Mouse (Mus musculus) fat pad, adult 2 months (tissue): ENCODE measurements at regions not wholly inside any gene's neighbourhood (a gene's known extent, or its start where the extent isn't known, plus 50 kb on each side); places are given as distances from the start of the nearest gene placed in this dataset.
A peak's percentile ranks its signal among the peaks of the same experiment; 100 is the strongest.

Experiments used
- DNase-seq: peaks from one replicate; pipeline ENCODE4 v3.0.0-alpha.2; 2011; ENCODE audit warnings: low read depth, low spot score; ENCODE audit errors: extremely low read depth

DNA sequence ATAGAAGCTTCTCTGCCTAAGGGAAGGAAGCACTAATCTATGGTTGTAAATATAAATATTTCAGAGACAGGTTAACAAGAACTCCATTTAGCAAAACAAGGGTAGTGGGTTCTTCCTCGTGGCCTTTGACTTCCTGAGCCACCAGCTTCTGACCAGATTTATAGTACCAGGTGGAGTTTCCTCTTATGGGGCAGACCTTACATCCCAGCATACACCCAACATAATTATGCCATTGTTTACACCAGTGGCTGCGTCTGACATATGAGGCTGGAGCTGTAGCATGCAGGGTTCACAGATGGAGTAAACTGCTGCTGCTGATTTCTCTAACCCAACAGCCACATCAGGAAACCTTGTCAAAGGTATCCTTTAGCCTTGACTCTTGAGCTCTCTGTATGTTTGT is 75.5 kb downstream of the Trib2 start:
- no peak for DNase-seq

DNA sequence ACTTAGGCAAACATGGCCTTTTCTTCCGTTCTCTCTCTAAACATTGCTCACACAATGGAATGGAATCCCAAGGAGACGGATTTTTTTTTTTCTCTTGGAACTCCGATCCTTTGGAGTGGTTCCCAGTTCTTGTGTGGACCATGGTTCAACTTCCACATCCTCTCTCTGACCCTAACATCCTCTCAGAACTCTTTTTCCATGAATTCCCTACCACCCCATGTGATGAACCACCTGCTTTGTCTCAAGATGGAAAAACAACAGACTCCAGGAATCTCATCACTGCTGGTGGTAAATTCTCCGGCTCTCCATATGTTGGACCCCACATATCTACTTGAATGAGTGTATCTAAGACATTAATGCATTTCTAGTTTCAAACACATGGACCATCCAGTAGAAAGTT is 77.7 kb downstream of the Trib2 start:
- DNase-seq = no peak

DNA sequence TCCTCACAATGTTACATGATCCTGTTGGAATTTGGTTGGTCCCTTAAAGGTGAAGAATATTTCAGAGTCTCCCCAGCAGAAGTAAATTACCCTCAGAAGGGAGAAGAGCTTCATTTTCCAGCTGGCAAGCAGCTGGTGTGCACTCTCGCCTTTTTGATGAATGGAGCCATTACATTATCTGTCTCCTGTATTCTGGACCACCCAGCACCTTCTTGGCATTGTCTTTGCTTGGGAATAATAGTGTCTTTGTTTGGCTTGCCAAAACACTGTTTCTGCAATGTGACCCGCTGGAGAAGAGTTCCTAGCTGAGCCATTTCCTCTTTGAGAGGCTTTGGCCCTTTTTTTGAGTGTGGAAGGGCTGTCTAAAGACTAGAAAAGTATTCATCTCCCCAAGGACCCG is 85.5 kb downstream of the Trib2 start:
- no peak for DNase-seq

DNA sequence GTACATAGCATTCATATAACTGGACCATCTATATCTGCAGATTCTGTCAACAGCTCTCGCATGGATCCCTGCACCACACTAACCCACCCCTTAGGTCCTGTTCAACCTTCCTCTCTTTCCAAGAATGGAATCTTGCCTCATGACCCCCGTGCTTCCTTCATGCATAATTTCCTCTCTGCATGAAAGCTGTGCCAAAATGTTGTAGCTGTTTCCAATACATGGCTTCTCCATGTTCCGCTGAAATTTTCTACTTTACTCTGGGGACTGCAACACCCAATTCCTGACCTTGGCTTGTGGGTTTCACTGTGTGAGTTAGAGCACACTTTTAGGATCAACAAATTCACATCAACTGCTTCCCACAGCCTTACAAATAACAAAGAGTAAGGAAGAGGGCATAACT is 87.0 kb downstream of the Trib2 start:
- no peak for DNase-seq

DNA sequence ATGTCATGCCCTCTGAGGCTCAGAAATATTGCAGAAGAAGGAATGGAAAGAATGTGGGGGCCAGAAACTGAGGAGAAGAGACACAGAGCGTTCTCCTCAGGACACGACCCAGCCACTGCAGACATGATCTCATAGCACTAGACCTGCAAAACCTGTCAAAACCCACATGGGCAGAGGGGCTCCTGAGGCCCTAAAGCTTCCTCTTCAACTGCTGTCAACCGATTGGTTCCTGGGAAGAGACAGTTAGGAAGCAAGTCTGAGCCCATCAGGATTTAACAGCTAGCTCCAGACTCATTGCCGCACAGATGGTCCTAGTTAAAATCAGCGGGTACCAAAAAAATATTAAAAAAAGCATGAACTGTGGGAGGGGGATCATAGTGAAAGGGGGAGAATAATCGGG is 93.2 kb downstream of the Trib2 start:
- no peak for DNase-seq

DNA sequence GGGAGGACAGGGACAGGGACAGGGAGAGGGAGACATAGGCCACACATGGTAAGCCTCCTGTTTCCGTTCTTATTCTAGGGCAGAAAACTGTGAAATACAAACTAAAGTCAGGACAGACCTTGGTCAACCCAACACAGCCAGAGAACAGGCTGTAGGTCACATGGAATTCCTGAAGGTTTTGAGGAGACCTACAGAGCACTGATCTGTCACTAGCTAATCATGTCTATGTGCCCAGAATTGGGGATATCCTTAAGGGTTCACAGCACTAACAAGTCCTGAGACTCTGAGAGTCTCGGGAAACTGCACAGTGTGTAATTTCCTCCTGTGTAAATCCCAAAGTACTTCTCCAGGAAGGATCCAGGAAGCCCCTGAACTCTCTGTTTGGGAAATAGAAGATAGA is 94.6 kb downstream of the Trib2 start:
- no peak for DNase-seq

DNA sequence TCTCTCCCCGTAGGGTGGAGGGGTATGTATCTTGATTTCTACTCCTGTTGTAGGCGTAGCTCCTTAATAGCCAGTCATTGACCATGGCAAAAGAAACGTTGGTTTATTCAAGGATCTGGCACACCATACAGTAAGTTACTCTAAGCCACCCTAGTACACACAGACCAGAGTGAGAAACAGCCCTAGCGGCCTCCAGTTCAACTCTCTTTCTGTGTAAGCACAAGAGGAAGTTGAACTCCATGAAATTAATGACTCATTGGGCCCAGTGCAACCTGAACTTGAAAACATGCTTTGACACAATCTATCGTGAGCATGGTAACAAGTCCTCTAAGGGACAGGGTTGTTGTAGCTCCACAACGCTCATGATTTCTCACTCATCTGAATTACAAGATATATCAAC is 96.6 kb downstream of the Trib2 start:
- DNase-seq = no peak

DNA sequence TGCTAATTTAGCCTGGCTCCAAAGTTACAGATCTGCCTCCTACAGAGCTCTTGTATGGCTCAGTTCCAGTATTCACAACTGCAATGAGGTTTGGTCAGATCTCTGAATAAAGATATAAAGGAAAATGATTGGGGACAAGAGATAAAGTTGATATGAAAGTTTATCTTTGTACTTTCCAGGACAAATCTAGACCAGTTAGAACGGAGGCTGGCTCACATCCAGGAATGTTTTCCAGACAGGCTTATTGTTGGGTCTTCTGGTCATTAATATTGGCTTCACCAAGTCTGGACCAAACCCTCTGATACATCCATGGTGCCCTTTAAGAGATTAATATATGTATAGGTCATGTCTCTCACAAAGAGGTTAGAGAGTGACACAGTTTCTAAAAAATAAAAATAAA is 97.9 kb downstream of the Trib2 start:
- no peak for DNase-seq

DNA sequence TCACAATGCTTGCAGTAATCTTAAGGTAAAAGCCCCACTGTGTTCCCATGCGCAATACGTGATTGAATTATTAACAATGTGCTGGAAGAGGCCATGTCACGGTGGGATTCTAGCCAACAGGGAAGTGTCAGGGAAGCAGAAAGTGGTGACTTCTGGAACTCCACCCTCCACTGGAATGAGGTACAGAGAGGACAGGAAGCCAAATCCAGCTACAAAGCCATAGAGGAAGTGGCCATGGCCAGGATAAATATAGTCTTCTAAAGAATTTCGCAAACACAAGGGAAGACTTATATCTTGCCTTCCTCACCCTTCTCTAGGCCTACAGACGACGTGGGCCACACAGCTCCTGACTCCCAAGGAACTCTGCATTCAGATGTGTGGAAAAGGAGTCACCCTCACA is 98.7 kb downstream of the Trib2 start:
- no peak for DNase-seq

DNA sequence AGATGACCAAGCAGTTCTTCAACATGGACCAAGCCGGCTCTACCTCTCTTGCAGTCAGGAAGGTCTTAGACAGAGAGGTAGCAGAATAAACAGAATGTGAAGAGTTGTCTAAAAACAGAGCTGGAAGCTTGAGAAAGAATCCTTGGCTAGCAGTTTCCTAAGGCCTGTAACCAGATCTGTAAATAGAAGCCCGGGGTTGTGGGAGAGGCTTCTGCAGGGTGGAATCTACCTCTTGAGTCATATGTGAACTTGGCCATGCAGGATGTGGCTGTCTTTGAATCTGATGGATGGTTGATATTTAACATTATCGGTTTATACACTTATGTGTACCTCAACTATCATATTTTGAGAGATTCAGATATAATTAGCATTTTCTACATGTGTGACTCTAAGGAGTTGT is 99.4 kb downstream of the Trib2 start:
- DNase-seq = no peak

DNA sequence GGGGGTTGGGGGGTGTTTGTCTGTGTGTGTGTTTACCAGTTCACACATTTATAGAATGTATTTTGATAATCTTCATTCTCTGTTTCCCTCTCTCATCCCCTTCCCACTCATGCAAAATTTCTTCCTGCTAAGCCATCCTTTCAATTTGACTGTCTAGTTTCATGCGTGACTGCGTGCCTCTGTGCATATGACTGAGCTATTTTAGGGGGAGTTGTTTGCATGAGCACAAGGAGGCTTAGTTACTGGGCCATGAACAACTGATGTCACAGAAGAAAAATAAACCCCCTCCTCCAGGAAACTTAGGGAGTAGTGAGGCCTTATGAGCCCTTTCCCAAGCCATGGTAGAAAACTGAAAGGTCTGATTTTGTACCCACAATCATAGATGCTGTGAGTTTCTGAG is 103.1 kb downstream of the Trib2 start:
- no peak for DNase-seq

DNA sequence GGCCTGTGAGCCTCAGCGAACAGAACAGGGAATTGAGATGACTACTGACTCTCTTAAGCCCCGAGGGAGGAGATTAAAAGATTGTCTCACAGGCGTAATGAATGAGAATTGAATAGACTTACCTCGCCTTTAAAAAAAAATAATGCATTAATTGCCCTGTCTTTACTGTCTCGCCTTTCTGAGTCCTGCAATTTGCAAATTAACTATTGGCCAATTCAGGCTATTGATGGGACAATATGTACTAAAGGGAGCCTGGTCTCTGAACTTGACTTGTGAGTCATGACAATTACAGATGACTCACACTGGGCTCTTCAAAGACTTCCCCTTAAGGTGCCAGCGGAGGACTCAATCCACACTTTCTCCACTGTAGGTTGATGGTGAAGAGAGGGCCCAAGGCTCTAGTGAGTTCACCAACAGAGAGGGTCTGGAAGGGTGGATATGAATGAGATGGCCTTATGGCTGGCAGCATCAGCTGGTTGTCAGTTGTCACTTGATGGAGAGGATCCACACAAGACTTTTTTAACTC is 109.1 kb downstream of the Trib2 start:
- peak; percentile 19 for DNase-seq

DNA sequence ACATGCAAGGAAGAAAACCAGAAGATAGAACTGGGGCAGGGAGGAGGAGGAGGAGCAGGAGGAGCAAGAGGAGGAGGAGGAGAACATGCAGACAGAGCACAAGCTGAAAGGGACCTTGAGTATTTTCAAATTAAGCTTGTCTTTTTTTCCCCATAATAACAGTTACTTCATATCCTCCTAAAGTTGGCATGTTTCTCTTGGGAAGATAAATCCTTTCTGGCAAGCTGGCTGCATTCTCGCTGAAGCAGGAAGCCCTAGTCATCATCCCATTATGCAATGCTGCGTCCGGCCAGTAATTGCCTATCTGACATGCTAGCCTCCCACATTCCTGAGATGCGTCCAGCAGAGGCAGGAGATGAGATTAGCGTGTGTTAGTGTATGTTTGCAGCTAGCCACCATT is 112.3 kb downstream of the Trib2 start:
- peak; percentile 88 for DNase-seq

DNA sequence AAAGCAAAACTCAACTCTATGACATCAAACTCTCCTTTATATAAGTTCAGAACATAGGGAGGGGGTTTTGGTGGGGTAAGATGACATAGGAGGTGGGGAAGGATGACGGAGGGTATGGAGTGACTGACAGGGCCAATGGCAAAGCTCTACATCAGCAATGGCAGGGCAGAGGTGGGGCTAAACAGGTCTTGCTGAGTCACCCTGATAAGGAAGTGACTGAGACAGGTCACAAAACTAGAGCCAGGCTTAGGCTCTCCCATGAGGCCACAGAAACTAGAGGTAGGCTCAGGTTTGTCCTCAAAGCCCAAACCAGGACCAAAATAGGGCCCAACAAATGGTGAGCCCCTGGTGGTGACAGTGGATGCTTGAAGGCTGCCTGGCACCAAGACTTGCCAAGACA is 114.6 kb downstream of the Trib2 start:
- DNase-seq = no peak

DNA sequence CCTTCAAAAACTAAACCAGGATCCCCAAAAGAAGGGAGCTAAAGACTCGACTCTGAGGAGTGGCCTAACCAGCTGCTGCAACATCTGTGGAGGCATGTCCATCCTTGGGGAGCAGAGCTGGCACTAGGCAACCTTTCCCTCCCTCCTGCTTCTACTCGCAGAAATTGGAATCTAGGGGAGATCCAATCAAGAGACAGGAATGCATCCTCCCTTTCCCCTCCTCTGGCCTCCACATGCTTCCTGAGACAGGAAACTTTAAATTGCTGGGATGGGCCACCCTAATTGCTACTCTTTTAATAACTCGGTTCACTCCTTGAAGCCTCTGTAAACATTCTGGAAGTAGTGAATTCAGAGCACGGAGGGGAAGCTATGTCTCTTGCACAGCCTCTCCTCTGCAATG is 117.9 kb downstream of the Trib2 start:
- no peak for DNase-seq

DNA sequence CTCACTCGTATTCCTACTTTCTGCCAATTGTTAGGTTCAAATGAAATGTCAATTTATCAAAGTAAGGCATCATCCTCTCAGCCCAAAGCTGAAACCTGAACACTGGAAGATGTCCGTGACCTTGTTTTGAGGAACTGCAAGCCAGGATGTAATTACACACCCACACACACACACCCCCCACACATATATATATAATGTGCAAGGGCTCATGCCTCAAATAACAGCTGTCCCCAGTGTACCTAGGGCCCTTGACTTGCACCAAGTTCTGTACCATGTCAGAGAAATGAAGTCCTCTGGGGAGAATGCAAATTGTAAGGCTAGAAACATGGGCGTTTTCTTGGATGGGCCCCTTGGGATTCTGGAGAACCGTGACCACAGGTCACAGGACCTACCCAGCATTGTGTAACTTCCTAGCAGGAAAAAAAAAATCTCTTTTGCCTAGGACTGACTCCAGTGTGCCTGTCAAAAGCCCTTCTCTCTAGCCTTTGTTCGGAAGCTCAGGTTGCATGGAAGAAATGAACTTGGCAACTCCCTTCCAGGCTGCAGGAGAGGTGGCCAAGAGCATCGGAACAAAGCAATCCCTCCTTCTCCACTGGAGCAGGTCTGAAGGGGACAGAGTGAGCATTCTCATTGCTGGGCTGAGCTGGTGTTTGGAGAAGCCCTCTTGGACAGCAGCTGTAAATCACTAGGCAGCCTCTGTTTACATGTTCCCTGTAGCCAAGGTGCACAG is 118.5 kb downstream of the Trib2 start:
- DNase-seq = no peak

DNA sequence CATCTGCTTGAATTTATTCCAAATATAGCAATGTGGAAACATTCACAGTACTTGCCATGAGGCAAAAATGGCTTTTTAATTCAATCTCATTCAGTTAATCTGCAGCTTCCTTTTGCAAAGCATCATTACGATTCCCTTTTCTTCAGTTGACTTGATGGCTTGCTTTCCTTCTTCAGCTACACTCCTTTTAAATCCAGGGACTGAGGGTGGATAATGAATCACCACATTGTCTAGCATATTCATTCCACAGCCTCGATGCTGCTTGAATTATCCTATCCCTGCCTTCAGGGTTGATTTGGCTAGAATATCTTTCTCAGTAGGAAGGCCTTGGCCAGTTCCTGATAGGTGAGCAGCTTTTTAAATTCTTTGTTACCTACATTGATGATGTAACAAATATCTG is 128.4 kb downstream of the Trib2 start:
- DNase-seq = no peak

DNA sequence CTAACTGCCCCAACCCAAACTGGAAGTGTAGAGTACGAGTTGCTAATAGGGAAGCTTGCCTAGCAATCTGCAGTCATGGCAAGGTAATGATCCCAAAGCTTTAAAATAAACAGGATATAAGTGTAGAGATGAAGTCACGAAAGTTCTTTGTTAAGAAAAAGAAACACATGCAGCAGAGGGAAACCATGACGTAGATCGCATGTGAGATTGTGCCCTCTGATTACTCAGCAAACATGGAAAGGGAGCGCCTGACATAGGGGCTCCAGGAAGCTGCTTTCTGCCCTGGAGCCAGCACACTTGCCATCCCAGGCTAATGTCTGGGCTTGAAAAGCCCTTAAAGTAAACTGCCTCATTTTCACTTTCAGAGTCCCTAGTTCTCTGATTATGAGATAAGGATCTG is 132.4 kb downstream of the Trib2 start:
- no peak for DNase-seq

DNA sequence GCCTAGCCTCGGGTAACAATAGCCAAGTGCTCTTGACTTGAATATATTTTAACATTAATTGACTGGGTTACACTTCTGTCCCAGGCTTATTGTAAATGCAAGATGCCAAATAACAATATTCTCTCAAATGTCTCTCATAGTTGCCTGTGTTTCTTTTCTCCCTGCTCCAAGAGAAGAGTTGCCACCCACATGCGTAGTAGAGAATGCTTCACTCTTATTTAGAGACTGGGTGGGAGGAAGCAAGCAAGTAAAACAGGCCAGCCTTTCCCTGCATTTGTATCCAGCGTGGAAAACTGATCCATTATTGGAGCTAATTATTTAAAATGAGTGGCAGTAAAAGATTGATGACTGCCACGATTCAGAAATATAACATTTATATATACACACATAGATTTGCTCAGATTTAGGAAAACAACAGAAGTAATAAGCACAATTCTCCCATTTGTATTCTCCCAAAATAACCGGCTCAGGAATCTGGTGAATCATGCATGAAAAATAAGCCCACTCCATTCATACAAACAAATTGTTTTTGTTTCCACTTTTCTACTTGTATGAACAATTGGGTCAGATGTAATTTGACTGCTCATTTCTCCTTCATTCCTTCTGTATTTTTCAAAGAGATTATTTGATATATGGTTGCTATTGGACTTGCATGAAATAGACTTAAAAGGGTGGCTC is 134.9 kb downstream of the Trib2 start:
- no peak for DNase-seq

DNA sequence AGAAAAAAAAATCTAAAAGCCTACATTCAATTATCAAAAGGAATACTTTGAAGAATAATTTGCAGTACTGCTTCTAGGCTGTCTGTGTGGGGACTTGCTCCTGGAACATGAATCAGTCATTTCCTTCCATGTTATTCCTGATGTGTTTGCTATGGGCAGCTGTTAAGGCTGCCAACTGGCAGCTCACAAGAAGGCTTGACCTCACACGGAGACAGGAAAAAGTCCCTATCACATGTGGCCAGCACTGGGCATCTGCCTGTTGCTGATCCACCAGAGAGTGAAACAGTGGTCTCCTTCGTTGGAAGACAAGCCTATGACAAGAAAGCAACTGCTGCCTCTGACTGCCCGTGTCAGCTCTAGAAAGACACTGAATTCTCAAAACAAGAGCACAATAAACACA is 140.6 kb downstream of the Trib2 start:
- DNase-seq = no peak

DNA sequence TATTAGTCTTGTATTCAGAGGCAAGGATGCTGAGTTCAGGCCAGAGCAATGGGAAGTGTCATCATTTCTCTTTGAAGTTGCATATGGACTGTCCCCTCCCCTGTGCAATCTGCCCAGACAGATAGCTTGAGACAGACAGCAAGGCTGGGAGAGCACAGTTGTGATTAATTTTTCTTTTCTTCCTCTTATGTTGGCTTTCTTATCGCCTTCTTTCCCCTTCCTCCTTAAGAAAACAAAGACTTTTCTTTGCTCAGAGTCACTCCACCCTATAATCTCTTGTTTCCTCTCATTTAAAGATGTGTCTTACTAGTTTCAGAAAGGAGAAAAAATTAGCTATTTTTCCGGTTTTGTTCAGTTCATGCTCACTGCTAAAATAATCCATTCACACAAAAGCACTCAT is 157.0 kb downstream of the Trib2 start:
- DNase-seq = no peak

DNA sequence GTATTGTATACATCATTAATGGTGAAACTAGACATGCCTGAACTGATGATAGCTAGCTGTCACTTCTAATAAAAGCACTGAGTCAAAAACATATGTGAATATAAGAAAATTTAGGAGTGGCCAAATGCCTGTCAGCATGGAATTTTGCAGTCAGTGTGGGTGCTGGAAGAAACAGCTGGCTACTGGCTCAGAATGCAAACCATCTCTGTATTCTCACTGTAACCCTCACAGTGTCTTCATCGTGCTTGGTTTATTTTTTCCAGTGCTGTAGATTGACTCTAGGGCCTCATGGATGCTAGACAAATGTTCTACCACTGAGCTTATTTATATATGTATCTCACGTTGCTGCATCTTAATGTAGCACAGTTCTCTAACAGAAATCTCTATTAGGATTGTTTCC is 157.4 kb downstream of the Trib2 start:
- DNase-seq = no peak

DNA sequence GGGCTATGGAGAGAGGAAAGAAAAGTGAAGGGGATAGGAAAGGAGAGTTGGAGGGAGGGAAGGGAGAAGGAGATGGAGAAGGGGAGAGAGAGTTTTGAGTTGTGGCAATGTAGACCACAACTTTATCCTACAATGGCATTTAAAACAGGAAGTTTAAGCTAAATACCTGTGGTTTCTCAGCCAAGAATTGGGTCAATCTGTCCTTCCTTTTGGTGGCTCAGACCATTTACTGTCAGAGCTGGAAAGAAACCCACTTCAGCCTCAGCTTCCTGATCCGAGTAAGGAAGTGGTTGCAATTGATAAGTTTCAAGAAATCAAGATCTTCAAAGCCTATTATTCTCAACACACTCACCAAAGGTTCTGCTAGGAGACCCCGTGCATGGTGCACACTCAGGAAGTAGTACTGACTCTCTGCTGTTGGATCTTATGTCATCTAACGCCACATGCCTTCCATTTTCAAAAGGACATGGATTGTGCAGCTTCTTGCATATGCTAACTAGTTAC is 158.9 kb downstream of the Trib2 start:
- no peak for DNase-seq
